Mouse (Mus musculus): ENCODE measurements around the gene Atp8a2.

- no peak for TF ChIP-seq CTCF (IDR thresholded peaks at IDR 0.05)
- no peak for TF ChIP-seq EP300 (IDR thresholded peaks at IDR 0.05)
Measured at GRCm38 (mm10) chr14:60194606-60195005, 2.4 kb downstream of the Atp8a2 start.

All from lung, postnatal 0 days (tissue).